Mouse (Mus musculus) intestine, embryonic 16.5 days (tissue): ENCODE data around the gene Ets2. TPM values are rescaled to one million over a fixed set of nuclear protein-coding genes. Genes with fewer than 3 reads are reported as not detected.

Source experiments
- ATAC-seq: fragments of 200-750 bp; cut with Nextera tagmentation; 2 replicates; pipeline ENCODE4 v1.8.0; 2017; ENCODE audit warnings: moderate TSS enrichment, moderate library complexity
- H3K27ac ChIP-seq: fragments of 300-500 bp; sonication (generic); 2 replicates; pipeline ENCODE4 v1.5.1; 2014; ENCODE audit warnings: mild to moderate bottlenecking, low read length
- H3K27me3 ChIP-seq: fragments of 300-500 bp; sonication (generic); replicated peaks from 2 replicates; pipeline ENCODE4 v1.6.1; 2014; ENCODE audit warnings: low read length, control low read depth, mixed read lengths; ENCODE audit not compliant: control insufficient read depth, insufficient read depth
- H3K36me3 ChIP-seq: fragments of 300-500 bp; sonication (generic); 2 replicates; pipeline ENCODE4 v1.6.1; 2014; ENCODE audit warnings: low read length, control low read depth; ENCODE audit not compliant: control insufficient read depth, insufficient read depth
- H3K4me1 ChIP-seq: fragments of 300-500 bp; sonication (generic); 2 replicates; pipeline ENCODE4 v1.6.1; 2014; ENCODE audit warnings: low read length, control low read depth, mixed read lengths; ENCODE audit not compliant: control insufficient read depth, insufficient read depth
- H3K4me2 ChIP-seq: fragments of 300-500 bp; sonication (generic); 2 replicates; pipeline ENCODE4 v1.6.1; 2014; ENCODE audit warnings: low read depth, low read length, control low read depth
- H3K4me3 ChIP-seq: fragments of 300-500 bp; sonication (generic); 2 replicates; pipeline ENCODE4 v1.5.1; 2014; ENCODE audit warnings: mild to moderate bottlenecking, low read length
- H3K9ac ChIP-seq: fragments of 300-500 bp; sonication (generic); 2 replicates; pipeline ENCODE4 v1.6.1; 2014; ENCODE audit warnings: low read depth, low read length
- H3K9me3 ChIP-seq: fragments of 300-500 bp; sonication (generic); 2 replicates; pipeline ENCODE4 v1.6.1; 2016; ENCODE audit warnings: low read length, control low read depth; ENCODE audit not compliant: control insufficient read depth
- WGBS: fragments of 180-500 bp; shearing (Covaris S2); extraction: QIAGEN DNeasy Blood & Tissue Kit; methylation state at CpG from one replicate; pipeline ENCODE4 v1.1.7; 2014; 5-methylcytosine and 5-hydroxymethylcytosine counted together
- polyA plus RNA-seq: library from polyadenylated mRNA; unstranded; fragments of >200 nt; fragmentation: Nextera tagmentation; extraction: Ambion mirVana; gene quantifications from 2 replicates; pipeline ENCODE4 v1.2.1, GENCODE M21; 2015

Gene Ets2
- polyA plus RNA-seq, 1 experiment from 2014 or later = 58.6 TPM

DNA sequence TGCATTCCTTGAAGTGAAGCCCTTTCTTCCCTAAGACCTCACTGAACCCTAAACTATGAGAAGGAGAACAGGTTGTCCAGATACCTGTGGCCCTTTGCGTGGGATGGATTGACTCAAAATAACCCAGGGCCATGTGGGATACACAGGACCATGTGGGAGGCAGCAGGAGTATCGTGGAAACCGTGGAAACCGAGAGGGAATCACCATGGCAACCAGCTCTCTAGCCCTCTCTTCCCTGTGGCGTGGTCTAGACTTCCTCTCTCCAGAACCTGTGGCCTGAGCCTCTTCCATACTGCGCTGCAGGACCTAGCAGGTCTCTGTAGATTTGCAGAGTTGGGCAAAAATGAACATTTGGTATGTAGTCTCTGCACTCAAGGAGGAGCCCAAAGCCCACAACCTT is 37.6 kb downstream of the Ets2 start:
- 66% methylated on average over 6 of the region's 6 CpGs for WGBS
- Histone ChIP-seq H3K4me2 (no peak overlapping the region), H3K4me1 (peaks cover 6% of the 10 kb centered on the region; the same call in 1 of the 2 replicates), H3K27me3 (no peaks in the 10 kb centered on the region), H3K9ac (no peak overlapping the region), H3K36me3 (no peaks in the 10 kb centered on the region), H3K4me3 (no peak overlapping the region), H3K27ac (no peak overlapping the region), H3K9me3 (no peaks in the 10 kb centered on the region)
- no peak for ATAC-seq

DNA sequence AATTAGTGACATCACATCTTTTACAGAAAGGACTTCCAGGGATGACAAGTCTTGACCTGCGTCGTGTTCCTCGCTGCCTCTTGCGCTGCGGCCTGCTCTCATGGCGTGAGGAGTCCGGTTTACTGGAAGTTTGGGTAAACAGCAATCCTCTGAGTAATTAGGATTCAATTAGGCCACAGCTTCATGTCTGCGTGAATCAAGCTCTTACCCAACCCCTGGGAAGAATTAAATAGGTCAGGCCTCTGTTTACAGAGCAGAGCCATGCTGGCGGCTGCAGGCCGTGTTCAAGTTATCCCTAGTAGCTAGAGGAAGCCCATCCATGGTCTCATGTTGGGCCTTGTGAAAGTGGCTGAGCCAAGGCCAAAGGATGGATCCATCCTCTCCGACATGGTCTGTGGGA is 39.5 kb downstream of the Ets2 start:
- Histone ChIP-seq H3K9ac (no peak overlapping the region), H3K4me2 (no peak overlapping the region), H3K27me3 (no peaks in the 10 kb centered on the region), H3K9me3 (no peaks in the 10 kb centered on the region), H3K4me1 (peaks cover 7% of the 10 kb centered on the region; the same call in 1 of the 2 replicates), H3K4me3 (no peak overlapping the region), H3K27ac (peak overlapping the region; percentile 47), H3K36me3 (no peaks in the 10 kb centered on the region)
- 73% methylated on average over 11 of the region's 11 CpGs for WGBS
- no peak for ATAC-seq

GRCm38 (mm10) chr16:95741915-95742739 is 40.3 kb downstream of the Ets2 start:
- H3K4me1 ChIP-seq = peaks cover 7% of the 10 kb centered on the region; the same call in 1 of the 2 replicates
- no peaks in the 10 kb centered on the region for H3K27me3 ChIP-seq
- peak; percentile 63; the same call in 1 of the 2 replicates for ATAC-seq
- no peaks in the 10 kb centered on the region for H3K9me3 ChIP-seq
- H3K27ac ChIP-seq = peak overlapping the region; percentile 47
- WGBS = 65% methylated on average over 10 of the region's 10 CpGs
- no peak overlapping the region for H3K4me3 ChIP-seq
- no peak overlapping the region for H3K9ac ChIP-seq
- no peak overlapping the region for H3K4me2 ChIP-seq
- H3K36me3 ChIP-seq = no peaks in the 10 kb centered on the region

DNA sequence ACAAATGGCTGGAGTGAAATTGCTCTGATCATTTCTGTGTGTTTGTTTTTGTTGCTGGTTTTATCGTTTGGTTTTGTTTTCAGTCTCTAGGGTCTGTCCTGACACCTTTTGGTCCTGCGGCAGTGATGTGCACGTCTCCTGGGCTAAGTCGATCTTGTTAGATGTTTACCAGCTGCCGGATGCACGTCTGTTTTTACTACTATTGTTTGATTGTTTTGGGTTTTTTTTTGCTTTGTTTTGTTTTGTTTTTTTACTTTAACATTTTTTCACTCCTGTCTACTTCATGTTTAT is 40.8 kb downstream of the Ets2 start:
- ATAC-seq = no peak
- WGBS = 25% methylated on average over 6 of the region's 6 CpGs
- H3K9ac ChIP-seq = no peak overlapping the region
- H3K4me2 ChIP-seq = no peak overlapping the region
- H3K4me3 ChIP-seq = no peak overlapping the region
- no peaks in the 10 kb centered on the region for H3K27me3 ChIP-seq
- H3K36me3 ChIP-seq = no peaks in the 10 kb centered on the region
- peak overlapping the region; percentile 25; the same call in 1 of the 2 replicates for H3K27ac ChIP-seq
- H3K4me1 ChIP-seq = peaks cover 7% of the 10 kb centered on the region; the same call in 1 of the 2 replicates
- no peaks in the 10 kb centered on the region for H3K9me3 ChIP-seq

- no peaks in the 10 kb centered on the region for H3K36me3 ChIP-seq
- H3K9ac ChIP-seq = no peak overlapping the region
- no peaks in the 10 kb centered on the region for H3K27me3 ChIP-seq
- no peak overlapping the region for H3K4me2 ChIP-seq
- WGBS = 53% methylated on average over 4 of the region's 4 CpGs
- H3K9me3 ChIP-seq = no peaks in the 10 kb centered on the region
- no peak for ATAC-seq
- H3K4me3 ChIP-seq = no peak overlapping the region
- peaks cover 7% of the 10 kb centered on the region; the same call in 1 of the 2 replicates for H3K4me1 ChIP-seq
- peak overlapping the region; percentile 64; the same call in 1 of the 2 replicates for H3K27ac ChIP-seq
Measured at GRCm38 (mm10) chr16:95743104-95743503, 41.2 kb downstream of the Ets2 start.

DNA sequence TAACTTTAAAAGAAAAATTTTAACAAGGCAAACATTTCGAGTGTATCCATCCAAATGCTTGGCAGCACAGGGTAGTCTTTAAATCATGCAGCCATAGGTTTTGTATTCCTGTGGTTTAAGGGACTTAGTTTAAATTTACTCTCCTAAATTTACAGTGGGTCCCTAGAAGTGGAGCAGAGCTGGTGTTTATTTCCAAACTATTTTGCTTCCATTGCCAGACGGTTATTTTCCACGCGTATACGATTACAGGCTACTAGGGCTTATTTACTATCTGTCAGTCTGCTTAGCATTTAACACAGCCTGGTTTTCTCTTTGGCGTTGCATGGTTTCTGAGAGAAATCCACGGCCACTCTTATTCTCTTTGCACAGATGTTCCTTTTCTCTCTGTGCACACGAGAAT is 42.9 kb downstream of the Ets2 start:
- Histone ChIP-seq H3K4me2 (no peak overlapping the region), H3K9ac (no peak overlapping the region), H3K36me3 (no peaks in the 10 kb centered on the region), H3K4me3 (no peak overlapping the region), H3K27ac (0 out of 2 replicates have a peak overlapping the region, but pooled peaks have one; percentile 5), H3K27me3 (no peaks in the 10 kb centered on the region), H3K9me3 (no peaks in the 10 kb centered on the region), H3K4me1 (peaks cover 10% of the 10 kb centered on the region)
- no peak for ATAC-seq
- WGBS = 54% methylated on average over 8 of the region's 8 CpGs

DNA sequence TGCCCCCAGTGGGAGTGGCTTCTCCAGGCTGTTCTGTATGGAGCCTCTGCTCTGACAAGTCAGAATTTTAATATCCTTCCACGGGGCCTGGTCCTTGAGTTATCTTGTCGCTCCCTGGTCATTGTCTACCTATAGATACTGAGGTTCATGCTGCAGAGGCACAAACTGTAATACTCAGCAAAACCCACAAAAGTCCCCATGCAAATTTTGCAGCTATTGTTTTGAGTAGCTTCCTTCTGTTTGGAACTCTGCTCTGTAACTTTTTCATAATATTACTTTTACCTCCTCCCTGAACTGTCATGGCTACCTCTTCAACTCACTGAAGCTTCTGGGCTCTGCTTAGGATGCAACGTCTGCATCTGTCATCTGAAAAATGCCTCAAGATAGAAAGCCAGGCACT is 43.8 kb downstream of the Ets2 start:
- no peaks in the 10 kb centered on the region for H3K9me3 ChIP-seq
- WGBS = 73% methylated on average over 3 of the region's 3 CpGs
- ATAC-seq = no peak
- H3K4me1 ChIP-seq = peaks cover 19% of the 10 kb centered on the region
- no peaks in the 10 kb centered on the region for H3K27me3 ChIP-seq
- 0 out of 2 replicates have a peak overlapping the region, but pooled peaks have one; percentile 5 for H3K27ac ChIP-seq
- no peak overlapping the region for H3K4me3 ChIP-seq
- H3K9ac ChIP-seq = no peak overlapping the region
- no peaks in the 10 kb centered on the region for H3K36me3 ChIP-seq
- no peak overlapping the region for H3K4me2 ChIP-seq

DNA sequence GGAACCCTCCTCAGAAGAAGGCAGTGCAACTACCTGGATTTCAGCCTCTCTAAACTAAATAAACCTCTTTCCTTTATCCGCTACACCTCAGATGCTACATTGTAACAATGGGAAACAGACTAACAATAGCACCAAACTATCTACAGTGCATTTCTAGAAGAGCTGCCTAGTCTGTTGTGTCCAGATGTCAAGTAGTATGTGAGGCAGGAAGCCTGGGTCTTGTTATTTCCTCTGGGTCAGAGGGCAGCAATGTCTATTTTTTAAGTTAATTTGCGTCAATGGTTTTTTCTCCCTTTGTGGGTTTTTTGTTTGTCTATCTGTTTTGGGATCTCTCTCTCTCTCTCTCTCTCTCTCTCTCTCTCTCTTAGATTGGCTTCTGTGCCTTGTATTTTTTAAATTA is 44.7 kb downstream of the Ets2 start:
- no peak for ATAC-seq
- H3K4me3 ChIP-seq = no peak overlapping the region
- H3K36me3 ChIP-seq = no peaks in the 10 kb centered on the region
- whole genome bisulfite sequencing = 80% methylated on average over 2 of the region's 2 CpGs
- no peak overlapping the region for H3K9ac ChIP-seq
- H3K27ac ChIP-seq = no peak overlapping the region
- peaks cover 19% of the 10 kb centered on the region for H3K4me1 ChIP-seq
- H3K27me3 ChIP-seq = no peaks in the 10 kb centered on the region
- H3K4me2 ChIP-seq = no peak overlapping the region
- H3K9me3 ChIP-seq = no peaks in the 10 kb centered on the region

DNA sequence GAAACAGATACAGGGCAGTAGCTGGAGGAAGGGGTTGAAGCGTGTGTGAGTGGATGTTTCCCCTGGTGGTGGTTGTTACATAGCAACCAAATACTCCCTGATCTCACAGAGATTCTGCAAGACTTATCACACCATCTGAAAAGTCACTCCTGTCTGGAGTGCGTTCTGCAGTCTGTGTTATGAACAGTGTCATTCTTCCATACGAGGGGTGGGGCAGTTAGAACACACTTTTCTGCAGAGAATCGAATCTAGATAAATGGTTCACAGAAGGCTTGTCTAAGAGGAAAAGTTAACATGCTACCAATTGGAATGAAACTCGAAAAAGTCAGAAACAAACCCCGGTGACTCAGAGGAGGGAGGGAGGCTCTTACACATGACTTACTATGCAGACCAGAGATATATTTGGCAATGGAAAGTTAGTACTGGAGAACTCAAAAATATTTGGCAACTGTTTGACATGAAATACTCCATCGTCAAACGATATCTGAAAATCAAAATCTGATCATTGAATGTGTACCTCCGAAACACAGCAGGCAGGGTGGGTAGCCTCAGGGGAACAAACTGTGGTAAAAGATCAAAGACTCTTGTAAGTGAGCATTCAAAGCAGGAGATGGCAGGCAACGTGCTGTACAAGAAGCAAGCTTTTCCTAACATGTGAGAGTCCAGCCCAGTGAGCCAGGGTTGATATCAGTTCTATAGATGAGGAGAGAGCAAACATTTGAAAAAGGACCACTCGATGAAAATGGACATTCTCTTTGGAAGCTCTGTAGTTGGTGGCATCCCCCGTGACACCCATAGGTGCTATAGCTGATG is 47.6 kb downstream of the Ets2 start:
- H3K9me3 ChIP-seq = no peaks in the 10 kb centered on the region
- 49% methylated on average over 12 of the region's 12 CpGs for WGBS
- H3K4me2 ChIP-seq = no peak overlapping the region
- peaks cover 17% of the 10 kb centered on the region for H3K4me1 ChIP-seq
- no peak overlapping the region; the same call in 1 of the 2 replicates for H3K27ac ChIP-seq
- no peaks in the 10 kb centered on the region for H3K27me3 ChIP-seq
- H3K4me3 ChIP-seq = no peak overlapping the region
- 0 out of 2 replicates have a peak, but pooled peaks have one; percentile 17 for ATAC-seq
- H3K36me3 ChIP-seq = no peaks in the 10 kb centered on the region
- H3K9ac ChIP-seq = no peak overlapping the region
